Mouse (Mus musculus) olfactory bulb, adult 2 months (tissue): ENCODE measurements around the gene Cluap1.

Source experiments
- CTCF ChIP-seq: fragments of 200-500 bp; IDR thresholded peaks from 2 replicates; pipeline ENCODE4 v1.5.1; 2012; ENCODE audit warnings: low read depth, mild to moderate bottlenecking, low read length, moderate library complexity; ENCODE audit not compliant: insufficient read depth
- POLR2A ChIP-seq: fragments of 200-500 bp; IDR thresholded peaks from 2 replicates; pipeline ENCODE4 v1.6.1; 2012; ENCODE audit warnings: mild to moderate bottlenecking, low read depth, low read length, moderate library complexity; ENCODE audit not compliant: insufficient read depth

DNA sequence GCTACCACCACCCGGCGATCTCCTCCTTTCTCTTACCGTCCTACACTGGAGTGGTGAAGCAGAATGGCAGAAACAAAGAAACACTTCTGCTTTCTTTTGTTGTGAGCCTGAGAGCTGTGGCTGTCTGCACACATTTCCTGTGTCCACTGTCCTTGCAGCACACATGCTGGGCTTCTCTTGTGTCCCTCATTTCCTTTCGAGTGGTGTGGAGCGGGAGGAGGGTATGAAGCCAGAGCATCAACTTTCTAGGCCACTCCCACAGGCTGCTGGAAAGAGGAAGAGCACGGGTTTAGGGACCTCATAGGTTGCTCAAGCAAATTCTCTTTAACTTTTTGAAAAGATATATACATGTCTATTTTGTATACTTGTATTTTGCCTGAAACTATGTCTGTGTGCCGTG lies 20.6 kb downstream of the Cluap1 start:
- TF ChIP-seq POLR2A (no peak), CTCF (no peak)
